18 mouse cellular contexts compared by ENCODE assay signal in the genomic region with DNA sequence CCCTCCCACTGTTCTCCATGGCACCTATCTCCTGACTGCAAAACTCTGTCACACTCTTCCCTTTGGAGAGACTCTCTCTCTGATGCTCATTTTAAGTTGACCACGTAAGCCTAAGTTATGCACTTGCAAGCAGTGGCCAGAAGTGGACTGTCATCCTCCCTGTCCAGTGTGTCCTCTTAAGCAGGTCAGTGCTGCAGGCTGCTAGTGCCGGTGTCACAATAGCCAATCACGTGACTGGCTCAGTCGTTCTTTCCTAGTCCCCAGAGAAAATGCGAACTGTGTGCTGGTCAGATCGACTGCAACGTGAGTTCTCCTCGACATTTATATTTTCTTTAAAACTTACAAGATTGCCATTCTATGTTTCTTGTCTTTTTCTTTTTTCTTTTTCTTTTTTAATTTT.
DNase-seq lines count a peak whose midpoint lies in the region; ATAC-seq and TF ChIP-seq lines count a peak whose summit lies in the region.
"Had no signal": no experiment of that assay in that cellular context is flagged by ENCODE, and none has a peak within 500 bp of the region (broad histone marks: within the 10 kb centered on the region; RNA-seq: fewer than 3 reads in every experiment).

No protein-coding gene starts in this region.

- 24% methylated on average over 8 of the region's 8 CpGs for WGBS in liver, adult 2 months
- 90% methylated on average over 8 of the region's 8 CpGs for WGBS in midbrain, embryonic 11.5 days
- 91% methylated on average over 8 of the region's 8 CpGs for WGBS in midbrain, embryonic 10.5 days

- no peaks in the 10 kb centered on the region for H3K9me3 ChIP-seq in midbrain, embryonic 11.5 days (ENCODE audit: control insufficient read depth, low read length)
- no peaks in the 10 kb centered on the region for H3K9me3 ChIP-seq in midbrain, embryonic 10.5 days (replicated peaks)
- H3K9me3 ChIP-seq: embryonic facial prominence, embryonic 10.5 days; embryonic facial prominence, embryonic 12.5 days; forebrain, embryonic 13.5 days; forebrain, embryonic 15.5 days had no signal

- no peaks in the 10 kb centered on the region for H3K79me2 ChIP-seq in liver, adult 2 months (ENCODE audit: control insufficient read depth, insufficient read depth, low read length)

- H3K27ac ChIP-seq in liver, adult 2 months (replicated peaks; ENCODE audit: insufficient read depth, low read depth, low read length) = no peak overlapping the region
- no peak overlapping the region for H3K27ac ChIP-seq in midbrain, embryonic 11.5 days (ENCODE audit: low read depth, low read length)
- no peak overlapping the region for H3K27ac ChIP-seq in midbrain, embryonic 10.5 days (replicated peaks)
- H3K27ac ChIP-seq: embryonic facial prominence, embryonic 10.5 days; embryonic facial prominence, embryonic 12.5 days; forebrain, embryonic 13.5 days; forebrain, embryonic 15.5 days had no signal

- H3K36me3 ChIP-seq in liver, adult 2 months (ENCODE audit: control insufficient read depth, insufficient read depth, low read length) = no peaks in the 10 kb centered on the region
- no peaks in the 10 kb centered on the region for H3K36me3 ChIP-seq in midbrain, embryonic 11.5 days (ENCODE audit: control insufficient read depth, insufficient read depth, low read length)
- H3K36me3 ChIP-seq in midbrain, embryonic 10.5 days = no peaks in the 10 kb centered on the region
- H3K36me3 ChIP-seq: embryonic facial prominence, embryonic 10.5 days; embryonic facial prominence, embryonic 12.5 days; forebrain, embryonic 15.5 days had no signal

- no peak overlapping the region for H3K9ac ChIP-seq in liver, adult 2 months (ENCODE audit: low read depth, low read length)
- no peak overlapping the region for H3K9ac ChIP-seq in midbrain, embryonic 11.5 days (ENCODE audit: low read length)
- H3K9ac ChIP-seq: embryonic facial prominence, embryonic 12.5 days; forebrain, embryonic 13.5 days; forebrain, embryonic 15.5 days; forebrain, postnatal 0 days had no signal

- H3K4me2 ChIP-seq in midbrain, embryonic 11.5 days = no peak overlapping the region
- H3K4me2 ChIP-seq: embryonic facial prominence, embryonic 12.5 days; forebrain, embryonic 13.5 days; forebrain, embryonic 15.5 days had no signal

- H3K4me3 ChIP-seq in liver, adult 2 months (ENCODE audit: insufficient read depth, low read depth, low read length) = no peak overlapping the region
- no peak overlapping the region for H3K4me3 ChIP-seq in midbrain, embryonic 11.5 days (ENCODE audit: low read depth, low read length)
- no peak overlapping the region for H3K4me3 ChIP-seq in midbrain, embryonic 10.5 days
- H3K4me3 ChIP-seq: embryonic facial prominence, embryonic 10.5 days; embryonic facial prominence, embryonic 12.5 days; forebrain, embryonic 13.5 days; forebrain, embryonic 15.5 days had no signal

- TF ChIP-seq POLR2A in liver, adult 2 months (IDR thresholded peaks at IDR 0.05; ENCODE audit: extremely low read depth, insufficient read depth, low read length) = no peak

- ATAC-seq in midbrain, embryonic 11.5 days (ENCODE audit: low FRiP score) = no peak
- ATAC-seq: forebrain, embryonic 13.5 days; forebrain, embryonic 15.5 days; forebrain, postnatal 0 days had no signal

- H3K27me3 ChIP-seq in liver, adult 2 months (ENCODE audit: control insufficient read depth, insufficient read depth, low read length) = no peaks in the 10 kb centered on the region
- no peaks in the 10 kb centered on the region for H3K27me3 ChIP-seq in midbrain, embryonic 11.5 days (ENCODE audit: control insufficient read depth, insufficient read depth, low read length)
- no peaks in the 10 kb centered on the region for H3K27me3 ChIP-seq in midbrain, embryonic 10.5 days (ENCODE audit: low read depth, poor library complexity, severe bottlenecking)
- H3K27me3 ChIP-seq: embryonic facial prominence, embryonic 12.5 days; forebrain, embryonic 13.5 days; forebrain, embryonic 15.5 days had no signal

- no peak for TF ChIP-seq CTCF in liver, adult 2 months (IDR thresholded peaks at IDR 0.05; ENCODE audit: low read depth, low read length)

- H3K4me1 ChIP-seq in liver, adult 2 months (ENCODE audit: control insufficient read depth, insufficient read depth, low read length) = peaks cover 9% of the 10 kb centered on the region
- no peaks in the 10 kb centered on the region for H3K4me1 ChIP-seq in midbrain, embryonic 11.5 days (ENCODE audit: control insufficient read depth, insufficient read depth, low read length)
- H3K4me1 ChIP-seq in midbrain, embryonic 10.5 days = no peaks in the 10 kb centered on the region
- H3K4me1 ChIP-seq: embryonic facial prominence, embryonic 10.5 days; embryonic facial prominence, embryonic 12.5 days; forebrain, embryonic 13.5 days; forebrain, embryonic 15.5 days had no signal

- DNase-seq in liver, adult 2 months (ENCODE audit: extremely low read depth, low read depth, low spot score) = peak; percentile 95
- no peak for DNase-seq in liver
- peak; percentile 1 for DNase-seq in midbrain, embryonic 11.5 days (ENCODE audit: low spot score, missing footprints)
- DNase-seq in midbrain, embryonic 10.5 days (ENCODE audit: low spot score) = no peak
- DNase-seq in adrenal gland, postnatal 10 days = no peak
- DNase-seq: adrenal gland, adult 2 months; adrenal gland, postnatal 14 days; adrenal gland, postnatal 36 days; cerebellum, adult 11-12 months; cerebellum, adult 2 months; cerebellum, adult 9-10 months; cerebellum, postnatal 10 days; cerebellum, postnatal 25 days; forebrain, postnatal 0 days had no signal

Comparison
In these comparisons a context has a peak if more than half of its experiments do, and no peak if none do; other contexts are left out.
1. DNase-seq: peak in liver, adult 2 months (single experiment) and midbrain, embryonic 11.5 days (single experiment); none in liver (single experiment), midbrain, embryonic 10.5 days (single experiment) and adrenal gland, postnatal 10 days (single experiment).